Mouse (Mus musculus): ENCODE results near the gene Grik4. TPM values are rescaled to one million over a fixed set of nuclear protein-coding genes. Genes with fewer than 3 reads are reported as not detected.
"Not testable (repeated sequence)": the region's sequence is repeated elsewhere in the genome, so short reads cannot be mapped to it uniquely, and the experiment has no call there.

Grik4 gene
- total RNA-seq, 2 experiments from 2014 or later, result 0.07 TPM; not detected in 1

DNA sequence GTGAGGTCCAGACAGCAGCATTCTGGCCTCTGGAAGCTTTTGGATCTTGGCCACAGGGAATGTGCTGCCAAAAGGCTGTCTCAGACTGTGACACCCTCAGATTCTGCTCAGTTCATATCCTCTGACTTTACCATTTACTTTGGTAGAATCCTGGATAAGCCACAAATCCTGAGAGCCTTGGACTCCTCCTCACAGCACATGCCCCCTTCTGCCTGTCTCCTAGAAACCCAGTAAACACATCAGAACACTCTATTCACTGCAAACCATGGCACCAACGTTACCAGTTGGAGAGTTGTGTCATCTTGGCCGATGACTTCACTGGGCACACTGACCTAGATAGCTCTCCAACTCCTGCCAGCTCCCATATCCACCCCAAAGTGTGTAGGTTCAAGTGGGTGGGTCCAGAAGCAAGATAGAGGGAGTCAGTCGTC, 141.2 kb downstream of the Grik4 start:
- intact Hi-C loops (cut with DNase I), result no loop called here

GRCm38 (mm10) chr9:42801929-42802328, 142.4 kb downstream of the Grik4 start:
- intact Hi-C loops (cut with DNase I), result no loop called here
- no peak for DNase-seq

More for the DNA sequence above, 141.2 kb downstream of the Grik4 start:
- DNase-seq, result peak; percentile 45 to 50

DNA sequence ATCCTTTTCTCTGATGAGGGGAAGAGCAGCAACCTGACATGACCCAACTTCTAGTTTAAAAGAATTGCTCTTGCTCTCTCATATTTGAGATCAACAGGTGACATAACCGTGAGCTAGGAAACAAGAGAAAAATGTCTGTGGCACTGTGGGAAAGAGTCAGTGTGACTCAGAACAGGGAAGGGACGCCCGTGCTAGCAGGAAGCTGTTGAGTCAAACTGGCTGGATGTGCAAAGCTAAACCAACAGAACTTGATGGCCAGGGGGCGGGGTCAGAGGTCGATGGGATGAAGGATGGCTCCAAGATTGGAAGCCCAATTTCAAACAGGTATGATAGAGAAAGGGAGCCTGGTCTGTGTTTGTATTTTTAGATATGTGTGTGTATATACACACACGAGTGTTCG, 144.2 kb downstream of the Grik4 start:
- intact Hi-C loops (cut with DNase I), result no loop called here
- no peak for DNase-seq

DNA sequence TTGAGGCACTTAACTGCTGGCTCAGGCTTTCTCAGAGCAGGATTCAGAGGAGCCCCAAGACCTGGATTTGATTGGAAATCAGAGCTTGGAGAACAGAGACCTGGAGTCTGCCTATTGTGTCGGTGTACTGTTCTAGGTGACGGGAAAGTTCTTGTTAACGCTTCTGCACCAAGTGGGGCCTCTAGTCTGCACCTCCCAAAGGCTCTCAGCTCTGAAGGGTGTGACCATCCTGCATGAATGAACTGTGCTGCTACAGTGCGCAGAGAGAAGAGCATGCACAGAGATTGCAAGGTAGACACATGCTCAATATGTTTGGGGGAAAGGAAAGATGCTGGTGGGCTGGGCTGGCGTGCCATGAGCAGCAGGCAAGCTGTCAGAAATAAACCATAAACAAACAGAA, 144.6 kb downstream of the Grik4 start:
- intact Hi-C loops (cut with DNase I), result no loop called here
- DNase-seq, result no peak

DNA sequence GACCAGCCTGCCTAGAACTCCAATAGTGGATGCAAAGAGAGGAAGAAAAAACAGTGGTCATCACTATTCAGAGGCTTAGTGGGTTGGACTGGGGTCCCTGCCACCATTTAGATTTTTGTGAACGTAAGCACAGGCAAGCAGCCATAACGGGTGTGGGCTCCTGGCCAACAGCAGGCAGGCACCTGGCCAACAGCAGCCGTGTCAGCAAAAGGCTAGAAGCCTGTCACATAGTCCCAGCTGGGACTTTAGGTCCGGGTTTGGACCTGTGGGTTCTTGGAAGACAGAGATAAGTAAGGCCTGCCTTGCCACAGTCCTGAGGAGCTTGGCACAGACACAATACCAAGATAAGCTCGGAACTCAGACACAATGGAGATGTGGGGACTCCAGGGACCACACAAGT, 145.1 kb downstream of the Grik4 start:
- peak; percentile 65 to 71 for DNase-seq
- intact Hi-C loops (cut with DNase I), result no loop called here

DNA sequence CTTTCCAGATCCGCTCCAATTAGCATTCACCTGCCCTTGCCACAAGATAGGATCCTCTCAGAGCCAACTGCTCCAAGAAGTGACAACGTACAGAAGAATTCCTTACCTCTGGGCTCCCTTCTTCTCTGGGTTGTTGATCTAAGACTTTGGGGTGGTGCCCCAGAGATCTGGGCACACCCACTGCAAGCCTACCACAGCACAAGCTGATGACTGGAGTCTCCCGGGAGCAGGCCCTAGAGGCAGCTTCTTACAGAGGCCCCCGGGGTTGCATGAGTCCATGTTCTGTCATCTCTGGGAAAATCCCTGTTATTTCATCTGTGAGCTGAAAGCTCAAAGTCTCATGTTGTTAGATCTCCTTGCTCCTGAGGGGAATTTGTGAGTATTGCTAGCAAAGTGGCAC, 146.0 kb downstream of the Grik4 start:
- DNase-seq, result no peak
- intact Hi-C loops (cut with DNase I), result no loop called here

- intact Hi-C loops (cut with DNase I), result no loop called here
- DNase-seq, result no peak
Observed at GRCm38 (mm10) chr9:42797276-42797675, 147.0 kb downstream of the Grik4 start.

DNA sequence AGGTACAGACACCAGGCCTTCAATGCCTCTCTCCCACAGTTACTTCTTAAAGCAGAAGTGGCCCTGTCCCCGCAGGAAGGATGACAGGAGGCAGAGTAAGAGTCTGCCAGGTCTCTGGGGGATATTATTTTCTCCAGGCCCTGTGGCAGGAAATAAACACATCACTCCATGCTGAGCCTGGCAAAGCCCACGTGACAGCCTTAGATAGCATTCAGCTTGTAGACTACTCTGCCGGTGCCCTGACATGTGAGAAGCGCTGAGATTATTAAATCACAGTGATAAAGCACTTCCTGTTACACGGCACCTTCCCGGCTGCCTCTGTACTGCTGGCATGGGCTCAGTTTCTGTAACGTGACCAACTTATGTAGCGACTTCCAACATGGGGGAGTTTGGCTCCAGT, 148.4 kb downstream of the Grik4 start:
- intact Hi-C loops (cut with DNase I), result no loop called here
- DNase-seq, result no peak

DNA sequence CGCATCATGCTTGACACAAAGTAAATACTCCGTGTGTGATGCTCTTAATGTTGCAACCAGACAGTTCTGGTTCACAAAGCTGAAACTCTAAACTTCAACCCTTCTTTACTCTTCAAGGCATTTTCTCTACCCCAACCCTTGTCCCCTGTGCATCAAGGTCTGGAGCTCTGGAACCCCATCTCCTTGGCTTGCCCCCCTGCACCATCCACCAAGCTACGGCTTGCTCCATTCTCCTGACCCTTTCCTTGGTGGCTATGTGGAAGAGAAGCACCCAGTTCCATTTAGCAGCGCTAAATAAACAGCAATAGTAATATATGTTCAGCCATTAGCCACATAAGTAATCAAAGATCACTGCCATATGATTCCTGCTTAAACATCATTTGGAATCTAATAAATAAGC, 150.3 kb downstream of the Grik4 start:
- no peak for DNase-seq
- intact Hi-C loops (cut with DNase I), result no loop called here

DNA sequence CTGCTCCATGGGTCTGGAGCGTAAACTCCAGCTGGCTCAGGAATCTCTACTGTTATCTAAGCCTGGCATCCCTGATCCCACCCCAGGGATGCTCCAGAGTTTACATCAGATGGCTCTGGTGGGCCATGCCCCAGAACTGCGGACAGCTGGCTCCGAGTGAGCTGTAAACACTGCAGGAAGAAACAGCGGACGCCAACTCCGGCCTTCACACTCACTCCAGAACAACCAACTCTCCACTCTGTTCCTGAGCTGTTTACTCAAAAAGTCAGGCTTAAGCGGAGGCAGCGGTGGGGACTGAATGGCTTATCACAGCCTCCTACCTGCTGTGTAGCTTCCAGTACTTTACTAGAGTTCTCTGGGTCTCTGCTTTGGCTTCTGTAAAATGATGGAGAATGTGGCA, 150.7 kb downstream of the Grik4 start:
- no peak for DNase-seq
- intact Hi-C loops (cut with DNase I), result no loop called here

DNA sequence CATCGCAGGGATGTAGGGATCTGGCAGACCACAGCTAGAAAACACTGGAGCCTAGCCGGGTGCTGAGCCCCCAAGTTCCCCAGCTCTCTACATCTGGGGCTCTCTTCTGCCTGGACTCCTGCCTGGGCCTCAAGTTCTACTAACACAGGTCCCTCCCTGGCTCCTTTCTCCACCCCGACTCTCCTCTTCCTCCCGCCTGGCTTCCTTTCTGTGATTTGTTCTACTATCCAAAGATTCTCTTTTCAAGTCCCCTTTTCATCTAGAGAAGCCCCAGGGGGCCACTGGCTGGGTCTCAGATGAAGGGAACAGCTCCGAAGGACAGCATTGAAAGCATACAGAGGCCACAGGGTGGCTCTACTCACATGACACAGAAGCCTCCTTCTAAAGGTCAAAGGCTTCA, 151.9 kb downstream of the Grik4 start:
- no peak for DNase-seq
- intact Hi-C loops (cut with DNase I), result no loop called here

GRCm38 (mm10) chr9:42791779-42792178, 152.5 kb downstream of the Grik4 start:
- no peak for DNase-seq
- intact Hi-C loops (cut with DNase I), result no loop called here

DNA sequence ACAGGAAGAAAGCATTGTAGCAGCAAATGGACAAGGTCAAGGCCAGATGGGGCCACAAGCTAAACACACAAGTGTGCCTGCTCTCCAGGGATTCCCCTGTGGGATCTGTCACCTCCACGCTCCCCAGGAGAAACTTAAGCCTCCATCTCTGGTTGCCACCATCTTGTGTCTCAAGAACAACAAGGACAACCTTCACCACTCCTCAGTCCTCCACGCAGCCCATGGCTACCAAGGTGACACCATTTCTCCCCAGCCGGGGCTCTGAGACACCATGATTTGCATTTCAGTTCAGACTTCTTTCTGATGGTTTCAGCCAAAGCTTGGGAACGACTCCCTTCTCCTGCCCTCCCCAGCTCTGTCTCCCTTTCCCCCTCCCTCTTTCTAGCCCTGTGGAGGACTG, 152.9 kb downstream of the Grik4 start:
- DNase-seq, result no peak
- intact Hi-C loops (cut with DNase I), result no loop called here

- peak; percentile 55 to 71 for DNase-seq
- intact Hi-C loops (cut with DNase I), result loop anchor here (10.0 kb wide), 1 partner anchor 464 kb away; no protein-coding TSS in a partner anchor
Observed at GRCm38 (mm10) chr9:42788471-42788870, 155.8 kb downstream of the Grik4 start.

DNA sequence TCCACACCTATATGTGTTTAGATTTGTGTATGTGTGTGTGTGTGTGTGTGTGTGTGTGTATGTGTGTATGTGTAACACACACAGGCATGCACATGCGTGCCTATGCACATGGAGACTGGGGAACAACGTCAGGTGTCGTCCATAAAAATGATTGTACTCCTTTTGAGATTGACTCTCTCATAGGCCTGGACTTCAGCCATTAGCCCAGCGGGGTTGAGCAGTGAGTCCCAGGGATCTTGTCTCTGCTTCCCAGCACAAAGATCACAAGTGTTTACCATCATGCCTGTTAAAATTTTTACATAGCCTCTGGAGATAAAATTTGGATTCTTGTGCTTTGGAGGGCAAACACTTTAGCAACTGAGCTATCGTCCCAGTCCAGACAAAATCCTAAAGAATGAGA, 157.4 kb downstream of the Grik4 start:
- no peak for DNase-seq
- intact Hi-C loops (cut with DNase I), result loop anchor here (10.0 kb wide), 1 partner anchor 462 kb away; no protein-coding TSS in a partner anchor

- no peak for DNase-seq
- intact Hi-C loops (cut with DNase I), result loop anchor here (10.0 kb wide), 1 partner anchor 461 kb away; no protein-coding TSS in a partner anchor
Observed at GRCm38 (mm10) chr9:42786286-42786685, 158.0 kb downstream of the Grik4 start.

DNA sequence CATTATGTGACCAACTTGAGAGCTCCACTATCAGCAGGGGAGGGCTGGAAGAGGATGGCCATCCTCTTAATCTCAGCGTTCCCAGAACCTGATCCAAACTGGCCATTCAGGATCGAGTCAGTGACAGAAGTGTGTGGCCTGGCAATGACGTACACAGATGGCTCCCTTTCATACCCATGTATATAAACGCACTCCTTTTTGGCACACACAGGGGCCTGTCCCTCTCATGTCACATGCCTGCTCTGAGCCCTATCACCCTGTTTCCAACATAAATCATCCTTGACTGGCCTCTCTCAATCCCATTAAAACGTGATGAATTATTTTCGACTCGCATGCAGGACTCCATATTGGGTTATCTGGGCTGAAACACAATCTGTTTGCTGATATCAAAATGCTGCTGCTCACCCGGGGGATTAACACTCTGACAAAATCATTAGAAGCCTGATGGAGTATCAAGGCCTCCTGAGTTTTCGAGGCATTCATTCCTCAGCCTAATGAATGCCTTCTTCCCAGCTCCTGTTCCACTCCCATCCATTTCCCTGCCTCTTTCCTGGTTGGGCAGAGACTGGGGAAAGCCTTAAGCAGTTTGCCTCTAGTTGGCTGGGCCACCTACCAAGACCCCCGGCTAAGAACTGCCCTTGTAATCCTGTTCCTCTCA, 159.0 kb downstream of the Grik4 start:
- DNase-seq, result no peak
- intact Hi-C loops (cut with DNase I), result loop anchor here (10.0 kb wide), 1 partner anchor 461 kb away; no protein-coding TSS in a partner anchor

GRCm38 (mm10) chr9:42783248-42783903, 160.9 kb downstream of the Grik4 start:
- DNase-seq, result no peak
- intact Hi-C loops (cut with DNase I), result loop anchor here (10.0 kb wide), 1 partner anchor 459 kb away; no protein-coding TSS in a partner anchor

GRCm38 (mm10) chr9:42778471-42779263, 165.6 kb downstream of the Grik4 start:
- DNase-seq; intact Hi-C loops (cut with DNase I): not testable (repeated sequence)

- no peak for DNase-seq
- intact Hi-C loops (cut with DNase I), result no loop called here
Observed at GRCm38 (mm10) chr9:42777913-42778312, 166.4 kb downstream of the Grik4 start.

DNA sequence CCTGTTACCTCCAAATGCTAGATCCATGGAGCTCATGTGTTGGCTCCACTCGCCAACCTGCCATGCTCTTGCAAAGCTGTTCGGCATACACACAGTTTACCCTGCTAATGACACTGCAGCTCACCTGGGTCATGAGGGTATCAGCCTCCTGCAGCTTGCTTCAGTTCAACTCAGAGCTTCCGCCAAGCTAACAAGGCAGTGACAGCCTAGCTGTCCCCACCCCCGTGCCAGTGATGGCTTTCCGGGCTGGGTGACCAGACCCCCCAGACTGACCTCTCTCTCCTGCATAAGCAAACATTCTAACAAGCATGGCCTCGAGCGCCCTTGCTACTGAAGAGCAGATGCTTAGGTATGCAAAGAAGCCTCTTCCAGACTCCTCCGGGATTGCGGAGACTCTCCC, 167.5 kb downstream of the Grik4 start:
- intact Hi-C loops (cut with DNase I), result no loop called here
- DNase-seq, result no peak
